Mouse (Mus musculus) kidney, embryonic 14.5 days (tissue): Measurements from ENCODE around the gene Cebpzos. TPM values are rescaled to one million over a fixed set of nuclear protein-coding genes. Genes with fewer than 3 reads are reported as not detected.

ENCODE experiments used
- ATAC-seq: fragments of 200-750 bp; cut with Nextera tagmentation; 2 replicates; pipeline ENCODE4 v1.8.0; 2017; ENCODE audit warnings: moderate number of reproducible peaks, mild to moderate bottlenecking, moderate TSS enrichment, moderate library complexity; ENCODE audit not compliant: low FRiP score, low TSS enrichment
- H3K27ac ChIP-seq: fragments of 300-500 bp; sonication (generic); 2 replicates; pipeline ENCODE4 v1.5.1; 2014; ENCODE audit warnings: low read depth, mild to moderate bottlenecking, low read length, moderate library complexity, mixed read lengths
- H3K27me3 ChIP-seq: fragments of 300-500 bp; sonication (generic); 2 replicates; pipeline ENCODE4 v1.6.1; 2014; ENCODE audit warnings: mild to moderate bottlenecking, low read length; ENCODE audit not compliant: control insufficient read depth, insufficient read depth
- H3K36me3 ChIP-seq: fragments of 300-500 bp; sonication (generic); 2 replicates; pipeline ENCODE4 v1.6.1; 2014; ENCODE audit warnings: low read length, mixed read lengths; ENCODE audit not compliant: control insufficient read depth, insufficient read depth
- H3K4me1 ChIP-seq: fragments of 300-500 bp; sonication (generic); 2 replicates; pipeline ENCODE4 v1.6.1; 2014; ENCODE audit warnings: low read length, mixed read lengths; ENCODE audit not compliant: control insufficient read depth, insufficient read depth
- H3K4me2 ChIP-seq: fragments of 300-500 bp; sonication (generic); replicated peaks from 2 replicates; pipeline ENCODE4 v1.6.1; 2014; ENCODE audit warnings: low read depth, mild to moderate bottlenecking, low read length
- H3K4me3 ChIP-seq: fragments of 300-500 bp; sonication (generic); 2 replicates; pipeline ENCODE4 v1.5.1; 2014; ENCODE audit warnings: mild to moderate bottlenecking, low read length
- H3K9ac ChIP-seq: fragments of 300-500 bp; sonication (generic); 2 replicates; pipeline ENCODE4 v1.6.1; 2014; ENCODE audit warnings: low read depth, mild to moderate bottlenecking, low read length, moderate library complexity
- H3K9me3 ChIP-seq: fragments of 300-500 bp; sonication (generic); 2 replicates; pipeline ENCODE4 v1.6.1; 2016; ENCODE audit warnings: low read length; ENCODE audit not compliant: control insufficient read depth
- WGBS: fragments of 180-500 bp; shearing (Covaris S2); extraction: QIAGEN DNeasy Blood & Tissue Kit; methylation state at CpG from one replicate; pipeline ENCODE4 v1.1.7; 2014; 5-methylcytosine and 5-hydroxymethylcytosine counted together
- polyA plus RNA-seq: library from polyadenylated mRNA; unstranded; fragments of >200 nt; fragmentation: Nextera tagmentation; extraction: Ambion mirVana; gene quantifications from 2 replicates; pipeline ENCODE4 v1.2.1, GENCODE M21; 2014

Cebpzos gene
- polyA plus RNA-seq, 1 experiment from 2014 or later = 108 TPM

GRCm38 (mm10) chr17:78891020-78891419 lies 25.3 kb upstream of the Cebpzos start:
- H3K4me1 ChIP-seq = no peaks in the 10 kb centered on the region
- WGBS = 79% methylated on average over 9 of the region's 9 CpGs
- H3K36me3 ChIP-seq = no peaks in the 10 kb centered on the region
- H3K9ac ChIP-seq = no peak overlapping the region
- no peak overlapping the region for H3K27ac ChIP-seq
- H3K4me2 ChIP-seq = no peak overlapping the region
- no peak for ATAC-seq
- H3K9me3 ChIP-seq = no peaks in the 10 kb centered on the region
- H3K4me3 ChIP-seq = no peak overlapping the region
- no peaks in the 10 kb centered on the region for H3K27me3 ChIP-seq

GRCm38 (mm10) chr17:78894991-78895390 lies 21.3 kb upstream of the Cebpzos start:
- H3K9ac ChIP-seq = no peak overlapping the region
- no peak overlapping the region for H3K27ac ChIP-seq
- no peaks in the 10 kb centered on the region for H3K27me3 ChIP-seq
- no peaks in the 10 kb centered on the region for H3K4me1 ChIP-seq
- H3K36me3 ChIP-seq = no peaks in the 10 kb centered on the region
- H3K4me3 ChIP-seq = no peak overlapping the region
- no peak for ATAC-seq
- WGBS = 88% methylated on average over 7 of the region's 7 CpGs
- H3K4me2 ChIP-seq = no peak overlapping the region
- no peaks in the 10 kb centered on the region for H3K9me3 ChIP-seq

- no peak for ATAC-seq
- Histone ChIP-seq H3K36me3 (no peaks in the 10 kb centered on the region), H3K9ac (no peak overlapping the region; the same call in 1 of the 2 replicates), H3K4me2 (peak overlapping the region; percentile 9; the same call in 1 of the 2 replicates), H3K27ac (no peak overlapping the region), H3K9me3 (no peaks in the 10 kb centered on the region), H3K4me1 (no peaks in the 10 kb centered on the region), H3K27me3 (no peaks in the 10 kb centered on the region), H3K4me3 (no peak overlapping the region)
- 25% methylated on average over 8 of the region's 8 CpGs for WGBS
Observed at GRCm38 (mm10) chr17:78895394-78895793, 20.9 kb upstream of the Cebpzos start.

GRCm38 (mm10) chr17:78903158-78903557 lies 13.1 kb upstream of the Cebpzos start:
- H3K27me3 ChIP-seq = no peaks in the 10 kb centered on the region
- no peaks in the 10 kb centered on the region for H3K36me3 ChIP-seq
- H3K4me3 ChIP-seq = no peak overlapping the region
- ATAC-seq = no peak
- H3K9ac ChIP-seq = no peak overlapping the region
- WGBS = 65% methylated on average over 2 of the region's 2 CpGs
- no peak overlapping the region for H3K4me2 ChIP-seq
- no peaks in the 10 kb centered on the region for H3K4me1 ChIP-seq
- H3K9me3 ChIP-seq = no peaks in the 10 kb centered on the region
- H3K27ac ChIP-seq = no peak overlapping the region

- Histone ChIP-seq H3K27me3 (no peaks in the 10 kb centered on the region), H3K36me3 (no peaks in the 10 kb centered on the region), H3K4me2 (no peak within 1 kb of the TSS), H3K9me3 (no peaks in the 10 kb centered on the region), H3K4me1 (no peaks in the 10 kb centered on the region), H3K9ac (no peak within 1 kb of the TSS), H3K4me3 (no peak within 1 kb of the TSS), H3K27ac (no peak within 1 kb of the TSS)
- WGBS = 78% methylated on average over 5 of the region's 5 CpGs
- ATAC-seq = no peak
Observed at GRCm38 (mm10) chr17:78906892-78907291, 9.4 kb upstream of the Cebpzos start, which contains the start of gene Sult6b1. TSS of gene Sult6b1 (minus strand) at chr17:78906992.

- H3K4me1 ChIP-seq = no peaks in the 10 kb centered on the region
- H3K9me3 ChIP-seq = no peaks in the 10 kb centered on the region
- H3K4me3 ChIP-seq = no peak overlapping the region
- H3K36me3 ChIP-seq = no peaks in the 10 kb centered on the region
- no peak overlapping the region for H3K4me2 ChIP-seq
- 70% methylated on average over 2 of the region's 2 CpGs for WGBS
- ATAC-seq = no peak
- no peaks in the 10 kb centered on the region for H3K27me3 ChIP-seq
- H3K27ac ChIP-seq = no peak overlapping the region
- H3K9ac ChIP-seq = no peak overlapping the region
Observed at GRCm38 (mm10) chr17:78909374-78909773, 6.9 kb upstream of the Cebpzos start.

GRCm38 (mm10) chr17:78912861-78913281 lies 3.4 kb upstream of the Cebpzos start:
- Histone ChIP-seq H3K36me3 (no peaks in the 10 kb centered on the region), H3K27me3 (no peaks in the 10 kb centered on the region), H3K9ac (no peak overlapping the region; the same call in 1 of the 2 replicates), H3K27ac (no peak overlapping the region), H3K4me1 (peaks cover 6% of the 10 kb centered on the region; the same call in 1 of the 2 replicates), H3K9me3 (no peaks in the 10 kb centered on the region), H3K4me2 (peak overlapping the region; percentile 39), H3K4me3 (peak overlapping the region; percentile 26)
- 48% methylated on average over 6 of the region's 6 CpGs for WGBS
- ATAC-seq = peak; percentile 25; the same call in 1 of the 2 replicates

- no peak overlapping the region for H3K9ac ChIP-seq
- WGBS = 53% methylated on average over 3 of the region's 3 CpGs
- no peak overlapping the region for H3K4me2 ChIP-seq
Observed at GRCm38 (mm10) chr17:78913921-78914320, 2.4 kb upstream of the Cebpzos start.

GRCm38 (mm10) chr17:78915772-78916171 lies 528 bp upstream of the Cebpzos start:
- peak; percentile 22; the same call in 1 of the 2 replicates for ATAC-seq
- Histone ChIP-seq H3K27ac (peak overlapping the region; percentile 78; the same call in 1 of the 2 replicates), H3K4me2 (peak overlapping the region; percentile 52), H3K36me3 (peaks cover 23% of the 10 kb centered on the region), H3K9me3 (no peaks in the 10 kb centered on the region), H3K27me3 (no peaks in the 10 kb centered on the region), H3K4me1 (peaks cover 6% of the 10 kb centered on the region; the same call in 1 of the 2 replicates), H3K4me3 (peak overlapping the region; percentile 65), H3K9ac (peak overlapping the region; percentile 80; the same call in 1 of the 2 replicates)
- WGBS = 55% methylated on average over 6 of the region's 6 CpGs

More at GRCm38 (mm10) chr17:78913921-78914320, 2.4 kb upstream of the Cebpzos start:
- Histone ChIP-seq H3K27ac (no peak overlapping the region), H3K4me3 (no peak overlapping the region), H3K9me3 (no peaks in the 10 kb centered on the region), H3K4me1 (peaks cover 6% of the 10 kb centered on the region; the same call in 1 of the 2 replicates), H3K36me3 (peaks cover 7% of the 10 kb centered on the region; the same call in 1 of the 2 replicates), H3K27me3 (no peaks in the 10 kb centered on the region)
- ATAC-seq = no peak
